Mouse (Mus musculus) embryonic facial prominence, embryonic 13.5 days (tissue): ENCODE measurements around the gene Wdr38. TPM values are rescaled to one million over a fixed set of nuclear protein-coding genes. Genes with fewer than 3 reads are reported as not detected.
"Not testable (repeated sequence)": the region's sequence is repeated elsewhere in the genome, so short reads cannot be mapped to it uniquely, and the experiment has no call there.

Experiments used
- ATAC-seq: fragments of 200-750 bp; cut with Nextera tagmentation; 2 replicates; pipeline ENCODE4 v1.8.0; 2017; ENCODE audit warnings: low read depth; ENCODE audit not compliant: insufficient number of reproducible peaks, insufficient read depth, low FRiP score, low TSS enrichment
- H3K27ac ChIP-seq: fragments of 300-500 bp; sonication (generic); 2 replicates; pipeline ENCODE4 v1.5.1; 2015; ENCODE audit warnings: moderate library complexity, mild to moderate bottlenecking, inconsistent platforms
- H3K27me3 ChIP-seq: fragments of 300-500 bp; sonication (generic); 2 replicates; pipeline ENCODE4 v1.6.1; 2015; ENCODE audit warnings: mild to moderate bottlenecking, inconsistent platforms
- H3K36me3 ChIP-seq: fragments of 300-500 bp; sonication (generic); 2 replicates; pipeline ENCODE4 v1.6.1; 2015; ENCODE audit warnings: mild to moderate bottlenecking, inconsistent platforms
- H3K4me1 ChIP-seq: fragments of 300-500 bp; sonication (generic); 2 replicates; pipeline ENCODE4 v1.6.1; 2015; ENCODE audit warnings: inconsistent platforms
- H3K4me2 ChIP-seq: fragments of 300-500 bp; sonication (generic); 2 replicates; pipeline ENCODE4 v1.6.1; 2015; ENCODE audit warnings: moderate library complexity, mild to moderate bottlenecking, inconsistent platforms
- H3K4me3 ChIP-seq: fragments of 300-500 bp; sonication (generic); 2 replicates; pipeline ENCODE4 v1.5.1; 2015; ENCODE audit warnings: mild to moderate bottlenecking, inconsistent platforms
- H3K9ac ChIP-seq: fragments of 300-500 bp; sonication (generic); 2 replicates; pipeline ENCODE4 v1.6.1; 2015; ENCODE audit warnings: mild to moderate bottlenecking, inconsistent platforms
- H3K9me3 ChIP-seq: fragments of 300-500 bp; sonication (generic); 2 replicates; pipeline ENCODE4 v1.6.1; 2016; ENCODE audit warnings: inconsistent platforms
- WGBS: fragments of 180-500 bp; shearing (Covaris S2); methylation state at CpG from one replicate; pipeline ENCODE4 v1.1.7; 2015; ENCODE audit warnings: mixed read lengths; 5-methylcytosine and 5-hydroxymethylcytosine counted together
- polyA plus RNA-seq: library from polyadenylated mRNA; unstranded; fragments of >200 nt; fragmentation: Nextera tagmentation; extraction: Ambion mirVana; gene quantifications from 2 replicates; pipeline ENCODE4 v1.2.1, GENCODE M21; 2015

Gene Wdr38
- polyA plus RNA-seq, 1 experiment from 2014 or later: 2.0 TPM

GRCm38 (mm10) chr2:39008350-39008851 is 11.1 kb downstream of the Wdr38 start:
- no peaks in the 10 kb centered on the region for H3K27me3 ChIP-seq
- peak overlapping the region; percentile 93 for H3K9ac ChIP-seq
- H3K9me3 ChIP-seq: no peaks in the 10 kb centered on the region
- H3K36me3 ChIP-seq: peaks cover 26% of the 10 kb centered on the region
- peak; percentile 34 for ATAC-seq
- peak overlapping the region; percentile 95 for H3K4me3 ChIP-seq
- H3K4me2 ChIP-seq: peak overlapping the region; percentile 92
- under 1% methylated on average over 25 of the region's 25 CpGs for WGBS
- peaks cover 39% of the 10 kb centered on the region for H3K4me1 ChIP-seq
- peak overlapping the region; percentile 94 for H3K27ac ChIP-seq

- no peak for ATAC-seq
- Histone ChIP-seq H3K36me3 (peaks cover 27% of the 10 kb centered on the region), H3K9me3 (no peaks in the 10 kb centered on the region), H3K4me3 (peak overlapping the region; percentile 95), H3K9ac (peak overlapping the region; percentile 93), H3K27ac (no peak overlapping the region), H3K4me1 (peaks cover 33% of the 10 kb centered on the region), H3K4me2 (peak overlapping the region; percentile 92), H3K27me3 (no peaks in the 10 kb centered on the region)
- 32% methylated on average over 3 of the region's 3 CpGs for WGBS
Measured at GRCm38 (mm10) chr2:39008954-39009365, 11.7 kb downstream of the Wdr38 start.

- WGBS: 90% methylated on average over 5 of the region's 5 CpGs
- not testable (repeated sequence) for H3K9ac ChIP-seq, H3K4me3 ChIP-seq, H3K4me2 ChIP-seq, H3K27me3 ChIP-seq, H3K9me3 ChIP-seq, ATAC-seq, H3K27ac ChIP-seq
- Histone ChIP-seq H3K4me1 (peaks cover 30% of the 10 kb centered on the region), H3K36me3 (peaks cover 39% of the 10 kb centered on the region)
Measured at GRCm38 (mm10) chr2:39010144-39010543, 12.9 kb downstream of the Wdr38 start.

- H3K27ac ChIP-seq: no peak overlapping the region
- H3K36me3 ChIP-seq: peaks cover 50% of the 10 kb centered on the region
- H3K4me1 ChIP-seq: peaks cover 24% of the 10 kb centered on the region
- no peak overlapping the region for H3K9ac ChIP-seq
- no peaks in the 10 kb centered on the region for H3K27me3 ChIP-seq
- H3K4me3 ChIP-seq: no peak overlapping the region
- ATAC-seq: no peak
- no peak overlapping the region for H3K4me2 ChIP-seq
- H3K9me3 ChIP-seq: no peaks in the 10 kb centered on the region
Measured at GRCm38 (mm10) chr2:39011264-39011663, 14.0 kb downstream of the Wdr38 start.

GRCm38 (mm10) chr2:39011971-39012370 is 14.7 kb downstream of the Wdr38 start:
- Histone ChIP-seq H3K9ac (0 out of 2 replicates have a peak overlapping the region, but pooled peaks have one; percentile 11), H3K27me3 (no peaks in the 10 kb centered on the region), H3K36me3 (peaks cover 56% of the 10 kb centered on the region), H3K4me2 (no peak overlapping the region), H3K9me3 (no peaks in the 10 kb centered on the region), H3K27ac (no peak overlapping the region), H3K4me1 (peaks cover 22% of the 10 kb centered on the region), H3K4me3 (no peak overlapping the region)
- 89% methylated on average over 3 of the region's 3 CpGs for WGBS
- no peak for ATAC-seq

GRCm38 (mm10) chr2:39012768-39013279 is 15.5 kb downstream of the Wdr38 start:
- Histone ChIP-seq H3K36me3 (peaks cover 64% of the 10 kb centered on the region), H3K4me3 (no peak overlapping the region), H3K9me3 (no peaks in the 10 kb centered on the region), H3K4me2 (no peak overlapping the region), H3K9ac (0 out of 2 replicates have a peak overlapping the region, but pooled peaks have one; percentile 21), H3K4me1 (peaks cover 19% of the 10 kb centered on the region), H3K27ac (no peak overlapping the region), H3K27me3 (no peaks in the 10 kb centered on the region)
- WGBS: 85% methylated on average over 7 of the region's 7 CpGs
- ATAC-seq: no peak

GRCm38 (mm10) chr2:39016581-39016980 is 19.3 kb downstream of the Wdr38 start:
- Histone ChIP-seq H3K36me3 (peaks cover 94% of the 10 kb centered on the region), H3K9me3 (no peaks in the 10 kb centered on the region), H3K4me1 (no peaks in the 10 kb centered on the region), H3K4me3 (no peak overlapping the region), H3K9ac (no peak overlapping the region), H3K27me3 (no peaks in the 10 kb centered on the region), H3K4me2 (no peak overlapping the region), H3K27ac (no peak overlapping the region)
- 81% methylated on average over 3 of the region's 3 CpGs for WGBS
- no peak for ATAC-seq

GRCm38 (mm10) chr2:39020004-39020403 is 22.7 kb downstream of the Wdr38 start:
- Histone ChIP-seq H3K27ac (no peak overlapping the region), H3K4me2 (no peak overlapping the region), H3K4me1 (no peaks in the 10 kb centered on the region), H3K9me3 (no peaks in the 10 kb centered on the region), H3K27me3 (no peaks in the 10 kb centered on the region), H3K4me3 (no peak overlapping the region), H3K9ac (no peak overlapping the region), H3K36me3 (peaks cover 93% of the 10 kb centered on the region)
- WGBS: 80% methylated on average over 1 of the region's 1 CpGs
- no peak for ATAC-seq

GRCm38 (mm10) chr2:39031611-39032010 is 34.3 kb downstream of the Wdr38 start:
- H3K4me2 ChIP-seq: no peak overlapping the region
- ATAC-seq: no peak
- peaks cover 87% of the 10 kb centered on the region for H3K36me3 ChIP-seq
- WGBS: 95% methylated on average over 1 of the region's 1 CpGs
- H3K27ac ChIP-seq: no peak overlapping the region
- no peaks in the 10 kb centered on the region for H3K9me3 ChIP-seq
- no peaks in the 10 kb centered on the region for H3K4me1 ChIP-seq
- H3K4me3 ChIP-seq: no peak overlapping the region
- H3K27me3 ChIP-seq: no peaks in the 10 kb centered on the region
- no peak overlapping the region for H3K9ac ChIP-seq

GRCm38 (mm10) chr2:39040215-39040614 is 42.9 kb downstream of the Wdr38 start:
- peaks cover 80% of the 10 kb centered on the region for H3K36me3 ChIP-seq
- H3K27me3 ChIP-seq: no peaks in the 10 kb centered on the region
- no peak overlapping the region for H3K27ac ChIP-seq
- no peaks in the 10 kb centered on the region for H3K4me1 ChIP-seq
- H3K9me3 ChIP-seq: no peaks in the 10 kb centered on the region
- no peak for ATAC-seq
- H3K4me3 ChIP-seq: no peak overlapping the region
- no peak overlapping the region for H3K9ac ChIP-seq
- WGBS: 89% methylated on average over 1 of the region's 1 CpGs
- H3K4me2 ChIP-seq: no peak overlapping the region

- Histone ChIP-seq H3K36me3 (peaks cover 81% of the 10 kb centered on the region), H3K27ac (no peak overlapping the region), H3K9me3 (no peaks in the 10 kb centered on the region), H3K27me3 (no peaks in the 10 kb centered on the region), H3K4me1 (no peaks in the 10 kb centered on the region), H3K9ac (no peak overlapping the region), H3K4me2 (no peak overlapping the region), H3K4me3 (no peak overlapping the region)
- no peak for ATAC-seq
- 85% methylated on average over 1 of the region's 1 CpGs for WGBS
Measured at GRCm38 (mm10) chr2:39048515-39048914, 51.2 kb downstream of the Wdr38 start.
